Mouse (Mus musculus): ENCODE measurements around the gene Ccdc88c. TPM values are rescaled to one million over a fixed set of nuclear protein-coding genes. Genes with fewer than 3 reads are reported as not detected.

The Ccdc88c gene
- polyA plus RNA-seq (2014; fragmentation: Illumina TruSeq; extraction: RNeasy Lipid Tissue Mini Kit (QIAGEN cat#74804); ENCODE audit: low read depth, low replicate concordance): 10.0 TPM

GRCm38 (mm10) chr12:101028954-101029731 is at the start of gene Ccdc88c:
Ccdc88c (minus strand) TSS chr12:101029056.

GRCm38 (mm10) chr12:100907598-100908297 is 121.1 kb downstream of the Ccdc88c start, which contains the start of gene Gpr68:
Gpr68 (minus strand) TSS chr12:100908198.

Other genes with a start within 250 kb of the Ccdc88c start
- 10.5 TPM for gene Dglucy, start 250.0 kb downstream of the Ccdc88c start, polyA plus RNA-seq (2014; fragmentation: Illumina TruSeq; extraction: RNeasy Lipid Tissue Mini Kit (QIAGEN cat#74804); ENCODE audit: low read depth, low replicate concordance)
- 1.0 TPM for gene Gpr68, start 120.9 kb downstream of the Ccdc88c start, polyA plus RNA-seq (2014; fragmentation: Illumina TruSeq; extraction: RNeasy Lipid Tissue Mini Kit (QIAGEN cat#74804); ENCODE audit: low read depth, low replicate concordance)
- gene Ppp4r3a, start 54.6 kb upstream of the Ccdc88c start, polyA plus RNA-seq (2014; fragmentation: Illumina TruSeq; extraction: RNeasy Lipid Tissue Mini Kit (QIAGEN cat#74804); ENCODE audit: low read depth, low replicate concordance): 28.1 TPM